Mouse (Mus musculus) bone marrow macrophage, adult 2 months (primary cell): ENCODE results near the gene Myh6.

Experiments used
- CTCF ChIP-seq: IDR thresholded peaks from 2 replicates; pipeline ENCODE4 v1.5.1; 2012; ENCODE audit warnings: low read depth, mild to moderate bottlenecking, low read length, moderate library complexity
- POLR2A ChIP-seq: IDR thresholded peaks from 2 replicates; pipeline ENCODE4 v1.6.1; 2012; ENCODE audit warnings: mild to moderate bottlenecking, low read depth, low read length, borderline replicate concordance

DNA sequence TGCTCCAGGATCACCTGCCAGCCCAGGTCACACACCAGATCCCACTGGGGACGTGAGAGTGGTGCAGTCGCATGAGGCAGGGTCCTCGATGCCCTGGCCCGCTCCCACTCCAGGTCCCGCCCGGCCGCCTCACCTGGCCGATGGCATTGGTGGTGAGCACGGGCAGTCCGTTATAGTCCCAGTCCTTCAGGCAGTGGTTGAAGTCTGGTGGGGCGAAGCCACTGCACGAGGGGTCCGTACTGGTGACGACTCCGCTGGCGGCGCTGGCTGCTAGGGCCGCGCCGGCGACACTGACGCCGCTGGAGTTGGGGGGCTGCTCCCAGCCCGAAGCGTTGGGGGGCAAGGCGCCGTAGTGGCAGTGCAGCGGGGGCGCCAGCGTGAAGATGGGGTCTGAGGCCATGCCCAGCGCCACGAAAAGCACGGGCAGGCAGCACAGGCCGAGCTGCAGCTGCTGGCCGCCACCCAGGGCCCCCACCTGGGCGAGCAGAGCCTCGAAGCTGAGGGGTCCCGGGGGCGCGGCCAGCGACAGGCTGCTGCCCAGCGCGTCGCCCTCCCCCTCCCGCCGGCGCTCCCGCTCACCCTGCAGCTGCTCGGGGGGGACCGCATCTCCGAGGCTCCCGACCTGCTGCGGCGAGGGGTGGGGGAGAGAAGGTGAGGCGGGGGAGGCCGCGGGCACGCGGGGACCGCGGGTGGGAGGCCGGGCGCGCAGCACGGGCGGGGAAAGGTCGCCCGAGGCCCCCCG, 54.4 kb downstream of the Myh6 start:
- TF ChIP-seq CTCF (no peak), POLR2A (no peak)
